Mouse (Mus musculus): ENCODE results near the gene Bmp5.
A peak's percentile ranks its signal among the peaks of the same experiment; 100 is the strongest.
"Not testable (repeated sequence)": the region's sequence is repeated elsewhere in the genome, so short reads cannot be mapped to it uniquely, and the experiment has no call there.

Bmp5 gene

GRCm38 (mm10) chr9:75775129-75775845, at the start of gene Bmp5:
TSS of gene Bmp5 (plus strand) at chr9:75775364.
- DNase-seq: no peak

GRCm38 (mm10) chr9:75760075-75760474, 15.1 kb upstream of the Bmp5 start:
- DNase-seq: peak; percentile 12

- no peak for DNase-seq
These were observed 13.6 kb upstream of the Bmp5 start for GRCm38 (mm10) chr9:75761567-75761966.

GRCm38 (mm10) chr9:75762487-75762886, 12.7 kb upstream of the Bmp5 start:
- peak; percentile 10 for DNase-seq

- no peak for DNase-seq
These were observed 10.4 kb upstream of the Bmp5 start for GRCm38 (mm10) chr9:75764792-75765191.

GRCm38 (mm10) chr9:75766521-75766920, 8.6 kb upstream of the Bmp5 start:
- no peak for DNase-seq

GRCm38 (mm10) chr9:75769042-75769441, 6.1 kb upstream of the Bmp5 start:
- DNase-seq: no peak

GRCm38 (mm10) chr9:75776153-75776552, 989 bp downstream of the Bmp5 start:
- no peak for DNase-seq

- no peak for DNase-seq
These were observed 3.7 kb downstream of the Bmp5 start for GRCm38 (mm10) chr9:75778762-75779346.

- no peak for DNase-seq
These were observed 5.6 kb downstream of the Bmp5 start for GRCm38 (mm10) chr9:75780558-75781276.

- DNase-seq: no peak
These were observed 6.4 kb downstream of the Bmp5 start for GRCm38 (mm10) chr9:75781600-75781999.

GRCm38 (mm10) chr9:75783573-75783972, 8.4 kb downstream of the Bmp5 start:
- DNase-seq: peak; percentile 7

- DNase-seq: no peak
These were observed 10.8 kb downstream of the Bmp5 start for GRCm38 (mm10) chr9:75785959-75786358.

GRCm38 (mm10) chr9:75787121-75787520, 12.0 kb downstream of the Bmp5 start:
- DNase-seq: no peak

- DNase-seq: no peak
These were observed 14.8 kb downstream of the Bmp5 start for GRCm38 (mm10) chr9:75789879-75790428.

- no peak for DNase-seq
These were observed 29.8 kb downstream of the Bmp5 start for GRCm38 (mm10) chr9:75804940-75805339.

GRCm38 (mm10) chr9:75808179-75808578, 33.0 kb downstream of the Bmp5 start:
- not testable (repeated sequence) for DNase-seq

GRCm38 (mm10) chr9:75808659-75809058, 33.5 kb downstream of the Bmp5 start:
- DNase-seq: no peak

- DNase-seq: no peak
These were observed 40.0 kb downstream of the Bmp5 start for GRCm38 (mm10) chr9:75815161-75815560.

GRCm38 (mm10) chr9:75818400-75818799, 43.2 kb downstream of the Bmp5 start:
- DNase-seq: no peak

- DNase-seq: no peak
These were observed 57.3 kb downstream of the Bmp5 start for GRCm38 (mm10) chr9:75832468-75832867.

- DNase-seq: no peak
These were observed 58.1 kb downstream of the Bmp5 start for GRCm38 (mm10) chr9:75833189-75833732.

GRCm38 (mm10) chr9:75839450-75839849, 64.3 kb downstream of the Bmp5 start:
- no peak for DNase-seq

Measured in thymus, postnatal 4 days (tissue).